Mouse (Mus musculus): ENCODE data around the gene Prss21. TPM values are rescaled to one million over a fixed set of nuclear protein-coding genes. Genes with fewer than 3 reads are reported as not detected.

Gene Prss21
- total and polyA plus RNA-seq, 2 experiments from 2014 or later = not detected

DNA sequence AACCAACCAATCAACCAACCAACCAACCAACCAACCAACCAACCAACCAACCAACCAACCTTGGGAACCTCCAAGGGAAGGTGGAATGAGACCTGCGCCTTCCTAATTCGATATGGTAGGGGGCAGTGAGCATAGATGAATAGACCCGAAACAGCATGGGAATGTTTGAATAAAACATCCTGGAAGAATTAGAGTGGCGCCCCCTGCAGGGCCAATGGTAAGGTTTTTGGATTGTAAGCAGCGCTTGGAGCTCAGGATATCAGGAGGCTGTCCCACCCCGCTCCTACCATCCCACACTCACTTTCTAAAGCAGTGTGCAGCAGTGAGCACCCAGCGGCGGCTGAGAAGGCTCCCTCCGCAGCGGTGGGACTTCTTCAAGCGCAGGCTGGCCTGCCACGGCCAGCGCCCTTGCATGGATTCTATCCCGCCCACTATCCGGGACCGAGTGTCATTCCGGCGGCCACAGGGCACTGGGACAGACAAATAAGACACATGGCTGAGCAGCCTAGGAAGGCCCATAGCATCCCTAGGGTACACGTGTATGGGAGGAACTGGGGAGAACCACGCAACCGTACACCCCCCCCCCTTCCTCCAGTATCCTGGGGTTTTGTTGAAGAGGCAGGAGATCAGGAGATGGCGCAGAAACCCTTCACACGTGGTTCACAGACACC lies 24.6 kb upstream of the Prss21 start:
- 47% methylated on average over 23 of the region's 23 CpGs for WGBS
- no peak overlapping the region for H3K27ac ChIP-seq (ENCODE audit: low read depth, low read length)
- no peak for DNase-seq
- no peaks in the 10 kb centered on the region for H3K36me3 ChIP-seq (ENCODE audit: insufficient read depth)
- no peak overlapping the region for H3K9ac ChIP-seq
- no peak; the same call in 1 of the 2 replicates for TF ChIP-seq CTCF (IDR thresholded peaks at IDR 0.05; ENCODE audit: low read depth)
- H3K4me3 ChIP-seq (ENCODE audit: low read depth, low read length) = no peak overlapping the region
- ATAC-seq = no peak
- H3K4me1 ChIP-seq (ENCODE audit: insufficient read depth) = no peaks in the 10 kb centered on the region
- H3K9me3 ChIP-seq (ENCODE audit: low read length) = no peaks in the 10 kb centered on the region
- H3K27me3 ChIP-seq (ENCODE audit: insufficient read depth, low read length) = no peaks in the 10 kb centered on the region
- no peak overlapping the region for H3K4me2 ChIP-seq (ENCODE audit: low read depth)

- WGBS = 13% methylated on average over 19 of the region's 19 CpGs
- peak; percentile 52 for TF ChIP-seq CTCF (IDR thresholded peaks at IDR 0.05; ENCODE audit: low read depth)
- ATAC-seq = peak; percentile 45
These were observed 24.0 kb upstream of the Prss21 start, which contains the start of the genes Prss32 and Prss41 for GRCm38 (mm10) chr17:23843812-23844273. Gene Prss32, plus strand, starts transcription at chr17:23843855. Gene Prss41, minus strand, starts transcription at chr17:23844172.

GRCm38 (mm10) chr17:23850028-23850427 lies 17.8 kb upstream of the Prss21 start:
- DNase-seq = no peak
- Histone ChIP-seq H3K27me3 (ENCODE audit: insufficient read depth, low read length) (no peaks in the 10 kb centered on the region), H3K4me3 (ENCODE audit: low read depth, low read length) (no peak overlapping the region), H3K36me3 (ENCODE audit: insufficient read depth) (no peaks in the 10 kb centered on the region), H3K27ac (ENCODE audit: low read depth, low read length) (no peak overlapping the region), H3K9me3 (ENCODE audit: low read length) (no peaks in the 10 kb centered on the region), H3K9ac (no peak overlapping the region), H3K4me2 (ENCODE audit: low read depth) (no peak overlapping the region), H3K4me1 (ENCODE audit: insufficient read depth) (no peaks in the 10 kb centered on the region)
- no peak for ATAC-seq
- TF ChIP-seq CTCF (IDR thresholded peaks at IDR 0.05; ENCODE audit: low read depth) = peak; percentile 32; the same call in 1 of the 2 replicates
- 70% methylated on average over 2 of the region's 2 CpGs for WGBS

More at GRCm38 (mm10) chr17:23843812-23844273, 24.0 kb upstream of the Prss21 start, which contains the start of the genes Prss32 and Prss41:
- no peak within 1 kb of the TSS for H3K4me3 ChIP-seq (ENCODE audit: low read depth, low read length)
- no peaks in the 10 kb centered on the region for H3K9me3 ChIP-seq (ENCODE audit: low read length)
- H3K27ac ChIP-seq (ENCODE audit: low read depth, low read length) = no peak within 1 kb of the TSS
- H3K27me3 ChIP-seq (ENCODE audit: insufficient read depth, low read length) = no peaks in the 10 kb centered on the region
- peak; percentile 24 for DNase-seq
- no peak within 1 kb of the TSS for H3K9ac ChIP-seq
- H3K4me1 ChIP-seq (ENCODE audit: insufficient read depth) = no peaks in the 10 kb centered on the region
- no peaks in the 10 kb centered on the region for H3K36me3 ChIP-seq (ENCODE audit: insufficient read depth)
- no peak within 1 kb of the TSS for H3K4me2 ChIP-seq (ENCODE audit: low read depth)

GRCm38 (mm10) chr17:23850853-23851749 lies 16.8 kb upstream of the Prss21 start:
- no peaks in the 10 kb centered on the region for H3K4me1 ChIP-seq (ENCODE audit: insufficient read depth)
- DNase-seq (peak; percentile 85), ATAC-seq (peak; percentile 87)
- H3K4me3 ChIP-seq (ENCODE audit: low read depth, low read length) = no peak overlapping the region
- H3K27ac ChIP-seq (ENCODE audit: low read depth, low read length) = no peak overlapping the region
- no peaks in the 10 kb centered on the region for H3K36me3 ChIP-seq (ENCODE audit: insufficient read depth)
- H3K9ac ChIP-seq = no peak overlapping the region; the same call in 1 of the 2 replicates
- no peak overlapping the region for H3K4me2 ChIP-seq (ENCODE audit: low read depth)
- no peaks in the 10 kb centered on the region for H3K27me3 ChIP-seq (ENCODE audit: insufficient read depth, low read length)
- 57% methylated on average over 18 of the region's 19 CpGs for WGBS
- TF ChIP-seq CTCF (IDR thresholded peaks at IDR 0.05; ENCODE audit: low read depth) = peak; percentile 79
- no peaks in the 10 kb centered on the region for H3K9me3 ChIP-seq (ENCODE audit: low read length)

DNA sequence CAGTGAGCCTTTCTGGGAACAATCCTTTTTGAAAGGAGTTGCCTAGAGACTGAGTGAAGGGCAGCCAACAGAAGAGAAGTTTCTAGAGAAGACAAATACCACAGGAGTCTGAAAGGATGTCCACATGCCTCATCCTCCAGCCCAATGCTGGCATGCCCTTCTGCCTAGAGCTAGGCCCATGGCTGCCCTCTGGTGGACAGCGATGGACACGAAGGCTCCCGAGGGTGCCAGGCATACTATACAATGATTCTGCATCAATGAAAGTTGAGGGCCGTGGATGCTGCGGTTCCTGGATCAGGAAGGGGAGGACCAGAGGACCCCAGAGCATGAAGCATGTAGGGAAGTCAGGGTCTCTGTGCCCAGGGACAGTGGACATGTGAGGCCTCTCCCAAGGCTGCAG lies 14.6 kb upstream of the Prss21 start:
- Histone ChIP-seq H3K27me3 (ENCODE audit: insufficient read depth, low read length) (no peaks in the 10 kb centered on the region), H3K4me2 (ENCODE audit: low read depth) (no peak overlapping the region), H3K27ac (ENCODE audit: low read depth, low read length) (no peak overlapping the region), H3K36me3 (ENCODE audit: insufficient read depth) (no peaks in the 10 kb centered on the region), H3K9ac (no peak overlapping the region), H3K4me3 (ENCODE audit: low read depth, low read length) (no peak overlapping the region), H3K4me1 (ENCODE audit: insufficient read depth) (no peaks in the 10 kb centered on the region), H3K9me3 (ENCODE audit: low read length) (no peaks in the 10 kb centered on the region)
- ATAC-seq (no peak), DNase-seq (peak; percentile 32)
- TF ChIP-seq CTCF (IDR thresholded peaks at IDR 0.05; ENCODE audit: low read depth) = peak; percentile 57
- WGBS = 28% methylated on average over 5 of the region's 5 CpGs

DNA sequence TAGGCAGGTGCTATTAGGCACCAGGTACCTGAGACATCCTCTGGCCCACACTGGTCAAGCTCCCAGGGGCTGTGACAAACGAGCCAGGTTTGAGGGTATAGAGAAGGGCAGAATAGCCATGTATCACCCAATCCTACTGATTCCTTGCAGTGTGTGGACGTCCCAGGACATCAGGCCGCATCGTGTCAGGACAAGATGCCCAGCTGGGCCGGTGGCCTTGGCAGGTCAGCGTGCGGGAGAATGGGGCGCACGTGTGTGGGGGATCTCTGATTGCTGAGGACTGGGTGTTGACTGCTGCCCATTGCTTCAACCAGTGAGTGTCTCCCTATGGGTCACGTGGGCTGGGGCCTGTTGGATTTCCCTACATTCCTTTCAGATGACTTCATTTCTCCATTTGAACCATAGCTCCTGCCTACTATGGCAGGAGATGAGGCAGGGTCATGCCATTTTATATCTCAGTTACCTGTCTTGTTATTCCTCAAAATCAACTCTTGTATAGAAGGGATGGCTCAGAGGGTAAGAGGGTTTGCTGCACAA lies 13.6 kb upstream of the Prss21 start:
- TF ChIP-seq CTCF (IDR thresholded peaks at IDR 0.05; ENCODE audit: low read depth) = no peak
- Histone ChIP-seq H3K36me3 (ENCODE audit: insufficient read depth) (no peaks in the 10 kb centered on the region), H3K4me2 (ENCODE audit: low read depth) (no peak overlapping the region), H3K4me1 (ENCODE audit: insufficient read depth) (no peaks in the 10 kb centered on the region), H3K9me3 (ENCODE audit: low read length) (no peaks in the 10 kb centered on the region), H3K27me3 (ENCODE audit: insufficient read depth, low read length) (no peaks in the 10 kb centered on the region), H3K4me3 (ENCODE audit: low read depth, low read length) (no peak overlapping the region), H3K27ac (ENCODE audit: low read depth, low read length) (no peak overlapping the region), H3K9ac (no peak overlapping the region)
- WGBS = 88% methylated on average over 10 of the region's 10 CpGs
- DNase-seq = no peak
- ATAC-seq = no peak
